Mouse (Mus musculus) G1E-ER4 (cell line): ENCODE measurements around the gene Gba. TPM values are rescaled to one million over a fixed set of nuclear protein-coding genes. Genes with fewer than 3 reads are reported as not detected.

Source experiments
- GATA1 ChIP-seq: IDR thresholded peaks from one replicate; pipeline ENCODE4 v1.8.0; 2012; ENCODE audit warnings: low read length, inconsistent platforms
- polyA plus RNA-seq: library from polyadenylated mRNA; stranded (reverse); fragments of >175 nt; gene quantifications from 2 replicates; pipeline ENCODE4 v1.2.3, GENCODE M21; 2012

Gene Gba
- polyA plus RNA-seq, 1 experiment, result 2.0 TPM

DNA sequence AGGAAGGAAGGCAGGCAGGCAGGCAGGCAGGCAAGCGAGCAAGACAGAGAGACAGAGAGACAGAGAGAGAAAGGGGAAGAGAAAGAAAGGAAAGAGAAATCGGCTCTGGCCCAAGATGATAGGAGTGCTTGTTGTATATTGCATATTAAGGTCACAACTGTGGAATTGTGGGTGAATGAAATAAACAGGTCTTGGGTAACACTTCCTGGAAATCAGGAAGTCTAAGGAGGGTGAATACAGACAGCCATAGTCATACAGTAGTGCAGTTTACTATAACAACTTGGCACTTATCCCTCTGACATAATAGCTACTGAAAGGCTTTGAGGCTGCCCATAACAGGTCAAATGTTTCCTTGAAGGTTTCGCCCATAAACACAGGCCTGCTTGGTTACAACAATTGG is 2.9 kb upstream of the Gba start:
- TF ChIP-seq GATA1, result no peak

DNA sequence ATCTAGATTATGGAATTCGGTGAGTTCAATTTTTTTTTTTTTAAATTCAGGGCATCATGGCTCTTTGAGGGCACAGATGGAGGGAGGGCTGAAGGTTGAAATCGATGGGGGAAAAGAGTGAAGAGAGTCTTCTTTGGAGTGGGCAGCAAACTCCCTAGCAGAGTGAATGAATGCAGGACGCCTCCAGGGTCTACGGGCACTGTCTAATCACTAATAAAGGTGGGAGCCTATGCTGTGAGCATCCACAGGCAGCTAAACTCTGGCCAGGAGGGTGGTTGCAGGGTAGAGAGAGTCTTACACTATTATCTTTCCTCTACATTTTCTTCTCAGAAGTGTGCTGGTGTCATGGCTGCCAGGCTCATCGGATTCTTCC is 400 bp downstream of the Gba start:
- TF ChIP-seq GATA1, result no peak

DNA sequence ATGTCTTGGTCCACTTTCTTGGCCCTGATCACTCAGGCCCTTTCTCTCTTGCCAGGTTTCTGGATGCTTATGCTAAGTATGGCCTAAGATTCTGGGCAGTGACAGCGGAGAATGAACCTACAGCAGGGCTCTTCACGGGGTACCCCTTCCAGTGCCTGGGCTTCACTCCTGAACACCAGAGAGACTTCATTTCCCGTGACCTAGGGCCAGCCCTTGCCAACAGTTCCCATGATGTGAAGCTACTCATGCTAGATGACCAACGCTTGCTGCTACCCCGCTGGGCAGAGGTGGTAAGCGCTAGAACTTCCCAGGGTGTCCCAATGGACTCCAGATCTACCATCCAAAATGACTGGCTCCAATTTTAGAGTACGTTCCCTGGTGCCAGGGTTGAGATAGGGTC is 3.4 kb downstream of the Gba start:
- TF ChIP-seq GATA1, result no peak

DNA sequence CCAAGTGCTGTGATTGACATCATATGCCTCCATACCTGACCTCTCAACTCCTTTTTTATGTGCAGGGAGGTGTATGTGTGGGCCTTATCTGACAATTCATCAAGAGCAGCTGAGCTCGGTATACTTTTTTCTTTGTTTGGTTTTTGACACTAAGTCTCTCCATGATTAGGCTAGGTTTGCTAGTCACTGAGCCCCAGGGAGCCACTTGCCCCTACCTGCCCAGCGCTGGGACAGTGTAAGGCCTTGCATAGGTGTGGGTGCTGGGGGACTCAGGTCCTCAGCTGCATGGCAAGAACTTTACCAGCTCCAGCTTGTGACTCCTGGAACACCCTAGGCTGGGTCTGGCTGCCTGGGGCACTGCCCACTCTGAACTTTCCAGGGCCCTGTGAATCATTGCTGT is 4.0 kb downstream of the Gba start:
- no peak for TF ChIP-seq GATA1

DNA sequence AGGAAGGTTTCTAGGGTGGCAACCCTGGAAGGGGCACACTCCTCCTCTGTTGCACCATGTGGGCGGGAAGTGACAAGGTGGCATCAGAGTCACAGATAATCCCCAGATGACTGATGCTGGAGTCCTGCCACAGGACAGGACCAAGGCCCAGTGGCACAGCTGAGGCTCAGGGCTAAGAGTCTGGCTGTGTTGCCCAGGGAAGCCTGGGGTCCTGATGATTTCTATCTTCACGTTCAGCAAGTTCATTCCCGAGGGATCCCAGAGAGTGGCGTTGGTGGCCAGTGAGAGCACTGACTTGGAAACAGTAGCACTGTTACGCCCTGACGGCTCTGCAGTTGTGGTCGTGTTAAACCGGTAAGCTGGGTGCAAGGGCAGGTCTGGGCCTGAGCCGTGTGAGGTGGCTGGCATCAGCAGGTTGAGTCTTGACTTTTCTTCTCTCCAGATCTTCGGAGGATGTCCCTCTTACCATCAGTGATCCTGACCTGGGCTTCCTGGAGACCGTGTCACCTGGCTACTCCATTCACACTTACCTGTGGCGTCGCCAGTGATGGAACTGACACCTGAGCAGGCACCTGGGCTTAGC is 5.4 kb downstream of the Gba start:
- TF ChIP-seq GATA1, result no peak

DNA sequence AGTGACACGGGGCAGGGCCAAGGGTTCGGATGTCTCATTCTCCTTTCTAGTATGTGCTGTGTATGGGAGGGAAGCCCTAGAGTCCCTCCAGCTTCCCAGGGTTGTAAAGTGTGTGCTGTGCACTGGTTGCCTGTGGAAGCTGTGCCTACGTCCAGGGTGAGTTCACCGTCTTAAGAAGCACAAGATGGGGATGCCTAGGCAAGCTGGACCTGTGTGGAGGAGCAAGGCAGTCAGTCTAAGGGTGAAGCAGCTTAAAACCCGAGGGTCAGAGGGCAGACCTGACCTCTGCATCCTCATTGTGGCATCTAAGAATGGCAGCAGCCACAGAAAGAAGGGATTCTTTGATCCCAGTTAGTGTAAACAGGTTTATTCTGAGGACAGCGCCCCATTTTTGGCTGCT is 6.0 kb downstream of the Gba start:
- no peak for TF ChIP-seq GATA1

DNA sequence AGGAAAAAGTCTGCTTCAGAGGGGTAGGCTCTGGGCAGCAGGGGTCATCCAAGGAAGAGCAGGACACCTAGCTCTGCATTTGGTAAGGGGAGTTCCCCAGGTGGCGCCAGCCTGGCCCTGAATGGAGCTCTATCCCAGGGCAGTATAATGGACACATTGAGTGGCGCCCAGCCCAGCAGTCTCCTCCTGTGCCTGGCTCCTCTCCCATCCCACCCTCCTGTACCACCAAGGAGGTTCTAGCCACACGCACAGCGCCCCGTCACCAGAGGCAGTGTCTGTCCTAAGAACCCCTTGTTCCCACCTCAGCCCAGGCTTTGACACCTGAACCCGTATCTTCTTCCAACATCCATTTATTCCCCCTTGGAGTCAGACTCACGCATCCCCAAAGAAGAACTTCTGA is 7.0 kb downstream of the Gba start:
- TF ChIP-seq GATA1, result no peak

DNA sequence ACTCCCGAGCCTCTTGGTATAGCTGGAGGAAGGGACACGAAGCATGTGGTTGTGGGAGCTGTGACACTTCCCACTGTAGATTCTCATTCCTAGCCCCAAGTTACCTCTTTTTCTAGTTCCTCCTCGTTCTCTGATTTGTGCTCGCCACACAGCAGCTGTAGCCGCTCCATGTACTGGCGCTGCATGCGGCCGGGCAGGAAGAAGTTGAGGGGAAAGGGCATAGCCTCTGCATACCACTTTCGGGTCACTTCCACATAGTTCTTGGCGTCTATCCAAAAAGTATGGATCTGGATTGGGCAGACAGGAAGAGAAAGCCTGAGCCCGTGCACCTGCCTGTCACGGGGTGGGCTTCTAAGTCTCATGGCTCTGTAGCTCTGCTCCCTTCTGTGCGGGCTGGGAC is 7.4 kb downstream of the Gba start:
- TF ChIP-seq GATA1, result no peak

DNA sequence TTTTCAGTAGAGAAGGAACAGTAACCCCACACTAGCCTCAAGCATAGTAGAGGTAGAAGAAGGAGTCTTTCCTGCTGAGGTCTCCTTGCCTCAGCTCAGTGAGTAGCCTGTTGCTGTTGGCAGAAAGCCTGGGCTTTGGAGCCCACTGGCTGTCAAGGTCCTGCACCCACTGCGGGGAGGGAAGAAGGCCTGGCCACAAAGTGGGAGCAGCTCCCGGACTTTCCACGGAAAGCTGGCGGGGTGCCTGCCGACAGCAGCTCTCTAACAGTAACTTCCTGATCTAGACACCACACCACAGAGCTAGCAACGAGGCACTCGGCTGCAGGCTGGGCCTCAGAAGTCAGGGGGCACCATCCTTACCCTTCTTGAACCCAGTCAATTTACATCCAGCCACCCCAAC is 8.0 kb downstream of the Gba start:
- TF ChIP-seq GATA1, result no peak

DNA sequence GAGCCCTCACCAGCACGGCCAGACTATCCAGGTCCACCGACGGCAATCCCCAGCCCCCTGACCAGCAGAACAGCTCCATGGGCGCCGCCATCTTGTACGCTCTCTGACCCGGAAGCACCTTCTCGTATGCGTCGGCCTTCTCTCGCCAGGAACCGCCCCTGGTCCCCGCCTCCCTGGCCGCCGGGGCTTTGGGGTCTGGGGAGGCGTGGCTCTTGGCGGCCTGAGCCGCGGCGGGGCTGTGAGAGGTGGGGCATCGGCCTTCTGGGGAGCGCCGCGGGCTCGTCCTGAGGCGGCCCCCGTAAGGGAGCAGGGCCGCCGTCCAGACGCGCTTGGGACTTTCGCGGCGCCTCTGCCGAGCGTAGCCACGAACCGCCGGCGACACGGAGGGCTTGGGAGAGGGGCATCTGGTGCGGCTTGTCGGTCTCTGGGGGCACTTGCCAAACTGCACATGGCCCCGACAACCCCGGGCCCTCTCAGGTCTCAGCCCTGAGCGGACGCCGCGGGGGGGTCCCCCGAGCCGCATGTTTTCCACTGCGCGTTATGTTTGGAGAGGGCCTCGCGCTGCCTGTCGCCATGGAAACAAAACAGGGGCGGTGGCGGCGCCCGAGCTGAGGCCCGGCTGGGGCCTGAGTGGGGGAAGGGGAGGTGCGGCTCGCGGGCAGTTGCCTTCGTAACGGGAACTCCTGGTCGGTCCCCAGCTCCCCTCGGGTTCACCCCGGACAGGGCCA is 11.2 kb downstream of the Gba start:
- no peak for TF ChIP-seq GATA1

DNA sequence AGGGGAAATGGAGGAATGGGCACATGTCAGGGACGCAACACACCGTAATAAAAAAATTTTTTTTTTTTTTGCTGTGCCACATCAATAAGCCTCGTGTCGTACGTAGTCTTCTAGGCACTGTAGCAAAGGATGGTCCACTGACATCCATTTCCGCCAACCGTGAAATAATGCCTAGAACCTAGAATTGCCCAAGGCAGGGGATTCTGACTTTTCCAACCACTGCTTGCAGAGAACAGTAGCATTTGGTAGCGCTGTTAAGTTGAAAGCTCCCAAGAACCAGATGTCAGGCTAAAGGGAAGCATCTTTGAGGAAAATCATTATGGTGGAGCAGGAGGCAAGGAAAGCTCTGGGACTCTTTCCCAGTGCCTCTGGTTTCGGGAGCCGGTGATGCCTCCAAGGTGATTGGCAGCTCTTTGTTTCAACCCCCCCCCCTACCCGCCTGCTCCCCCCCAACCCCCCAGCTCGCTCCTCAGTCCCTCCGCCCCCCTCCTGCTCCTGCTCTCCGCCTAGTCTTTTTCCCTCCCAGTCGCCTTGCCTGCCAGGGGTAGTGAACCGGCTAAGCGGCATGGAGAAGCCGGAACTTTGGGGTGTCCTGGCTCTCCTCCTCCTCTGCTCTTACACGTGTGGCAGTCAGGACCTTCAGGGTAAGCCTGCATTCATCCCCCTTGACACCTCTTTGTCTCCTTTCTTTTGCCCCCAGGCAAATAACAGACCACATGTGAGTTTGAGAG is 12.1 kb downstream of the Gba start, which contains the start of gene Thbs3:
Thbs3 (plus strand) TSS at position 500 of the 731 bp plus-strand sequence.
- no peak for TF ChIP-seq GATA1

DNA sequence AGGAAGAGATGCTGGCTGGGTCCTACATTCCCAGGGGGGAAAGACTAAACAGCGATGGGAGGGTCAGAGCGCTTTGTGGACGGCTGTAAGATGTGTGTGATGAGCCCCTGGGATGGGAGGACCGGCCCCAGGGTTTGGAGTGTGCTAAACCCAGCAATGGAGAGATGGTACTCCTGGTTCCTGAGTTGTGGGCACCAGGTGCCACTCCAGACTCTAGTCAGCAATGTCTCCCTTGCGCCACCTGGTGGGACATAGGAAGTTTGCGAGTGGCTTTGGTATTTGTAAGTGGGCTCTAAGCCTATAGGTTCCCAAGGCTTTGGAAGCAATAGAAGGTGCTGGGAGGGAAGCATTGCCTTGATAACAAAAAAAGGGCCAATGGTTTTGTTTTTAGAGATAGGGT is 13.1 kb downstream of the Gba start:
- TF ChIP-seq GATA1, result no peak

DNA sequence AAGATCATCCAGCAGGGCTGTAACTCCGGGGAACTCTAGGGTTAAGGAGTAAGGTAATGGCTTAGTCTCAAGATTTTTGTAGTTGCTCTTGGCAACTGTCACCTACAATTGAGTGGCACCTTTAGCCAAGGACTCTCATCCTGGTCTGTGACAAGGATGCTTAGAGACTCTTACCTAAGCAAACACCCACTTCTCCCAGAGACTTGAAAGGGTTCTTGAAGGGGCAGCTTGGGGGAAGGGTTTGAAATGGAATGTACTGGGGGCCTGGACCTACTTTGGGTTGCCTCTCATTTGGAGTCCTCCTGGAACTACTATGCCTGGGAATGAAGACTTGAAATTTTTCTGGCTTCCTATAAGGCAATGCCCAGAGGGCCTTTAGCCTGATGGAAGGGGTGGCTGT is 15.5 kb downstream of the Gba start:
- no peak for TF ChIP-seq GATA1

DNA sequence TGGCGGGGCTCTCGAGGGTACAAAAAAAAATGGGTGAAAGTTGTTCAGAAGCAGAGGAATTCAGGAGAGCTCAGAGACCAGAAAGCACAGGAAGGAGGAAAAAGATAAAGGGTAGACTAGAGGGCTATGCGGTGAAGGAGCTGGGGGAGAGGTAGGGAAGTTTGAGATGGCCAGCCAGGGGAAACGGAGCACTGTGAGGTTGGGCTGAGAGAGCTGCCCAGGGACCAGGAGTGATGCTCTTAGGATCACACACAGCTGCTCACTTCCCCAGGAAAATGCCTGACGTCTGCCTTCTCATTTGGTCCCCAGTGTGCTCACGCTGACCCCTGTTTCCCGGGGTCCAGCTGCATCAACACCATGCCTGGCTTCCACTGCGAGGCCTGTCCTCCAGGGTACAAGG is 16.8 kb downstream of the Gba start:
- no peak for TF ChIP-seq GATA1

DNA sequence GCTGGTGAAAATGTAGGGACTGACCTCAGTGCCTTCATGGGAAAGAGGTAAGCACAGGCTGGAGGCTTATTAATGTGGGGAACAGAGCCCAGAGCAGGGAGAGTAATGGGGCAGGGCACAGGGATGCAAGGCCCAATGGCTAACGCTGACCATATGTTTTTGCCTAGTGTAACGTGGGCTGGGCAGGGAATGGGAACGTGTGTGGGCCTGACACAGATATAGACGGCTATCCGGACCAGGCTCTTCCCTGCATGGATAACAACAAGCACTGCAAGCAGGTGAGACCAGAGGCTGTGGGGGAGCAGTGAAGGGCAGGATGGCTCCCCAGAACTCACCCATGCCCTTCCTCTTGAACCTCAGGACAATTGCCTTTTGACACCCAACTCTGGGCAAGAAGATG is 18.4 kb downstream of the Gba start:
- TF ChIP-seq GATA1, result no peak

DNA sequence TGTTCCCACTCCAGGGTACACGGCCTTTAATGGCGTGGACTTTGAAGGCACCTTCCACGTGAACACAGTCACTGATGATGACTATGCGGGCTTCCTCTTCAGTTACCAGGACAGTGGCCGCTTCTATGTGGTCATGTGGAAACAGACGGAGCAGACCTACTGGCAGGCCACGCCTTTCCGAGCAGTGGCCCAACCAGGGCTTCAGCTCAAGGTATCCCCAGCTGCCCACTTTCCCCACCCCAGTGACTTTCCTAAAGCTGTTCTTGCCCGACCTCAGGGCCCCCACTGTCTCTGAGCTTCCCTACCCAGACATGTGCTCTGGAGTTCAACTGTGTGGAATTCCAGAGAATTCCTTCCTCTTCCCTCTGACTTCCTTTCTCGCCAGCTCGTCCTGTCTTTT is 22.1 kb downstream of the Gba start:
- no peak for TF ChIP-seq GATA1

DNA sequence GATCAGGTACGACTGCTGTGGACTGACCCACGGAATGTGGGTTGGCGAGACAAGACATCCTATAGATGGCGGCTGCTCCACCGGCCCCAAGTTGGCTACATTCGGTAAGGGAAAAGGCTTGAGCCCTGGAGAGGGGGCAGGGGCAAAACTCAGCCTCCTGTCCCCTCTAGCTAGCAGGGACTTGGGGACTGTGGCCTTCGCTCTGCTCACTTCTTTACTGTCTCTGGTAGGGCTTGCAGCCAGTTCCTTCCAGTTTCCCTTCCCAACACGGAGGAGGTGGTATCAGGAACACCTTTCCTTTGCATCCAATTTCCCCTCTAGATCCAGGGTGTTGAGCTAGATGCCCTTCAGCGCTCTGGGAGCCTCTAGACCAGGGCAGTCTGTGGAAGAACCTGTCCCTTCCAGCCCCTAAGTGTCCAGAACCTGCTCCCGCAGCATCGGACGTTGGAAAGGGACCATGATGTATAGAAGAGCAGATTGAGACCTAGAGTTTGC is 22.6 kb downstream of the Gba start:
- no peak for TF ChIP-seq GATA1
